Mouse (Mus musculus) brown adipose tissue, adult 24 weeks (tissue): ENCODE results near the gene Hdc. TPM values are rescaled to one million over a fixed set of nuclear protein-coding genes. Genes with fewer than 3 reads are reported as not detected.
"Not testable (repeated sequence)": the region's sequence is repeated elsewhere in the genome, so short reads cannot be mapped to it uniquely, and the experiment has no call there.

Source experiments
- H3K27ac ChIP-seq: fragments of 200-500 bp; replicated peaks from 2 replicates; pipeline ENCODE4 v1.5.1; 2012; ENCODE audit warnings: low read depth, mild to moderate bottlenecking, low read length
- H3K4me1 ChIP-seq: fragments of 200-500 bp; 2 replicates; pipeline ENCODE4 v1.6.1; 2012; ENCODE audit warnings: low read length, mixed read lengths; ENCODE audit not compliant: control insufficient read depth, insufficient read depth, insufficient read length
- H3K4me3 ChIP-seq: fragments of 200-500 bp; 2 replicates; pipeline ENCODE4 v1.5.1; 2012; ENCODE audit warnings: low read depth, mild to moderate bottlenecking, low read length, moderate library complexity; ENCODE audit not compliant: insufficient read depth
- polyA plus RNA-seq: library from polyadenylated mRNA; stranded (reverse); fragments of >200 nt; gene quantifications from 2 replicates; pipeline ENCODE4 v1.2.4, GENCODE M21; 2012; ENCODE audit not compliant: missing spikeins, insufficient read depth, insufficient read length

Hdc gene
- polyA plus RNA-seq, 1 experiment: 2.1 TPM

DNA sequence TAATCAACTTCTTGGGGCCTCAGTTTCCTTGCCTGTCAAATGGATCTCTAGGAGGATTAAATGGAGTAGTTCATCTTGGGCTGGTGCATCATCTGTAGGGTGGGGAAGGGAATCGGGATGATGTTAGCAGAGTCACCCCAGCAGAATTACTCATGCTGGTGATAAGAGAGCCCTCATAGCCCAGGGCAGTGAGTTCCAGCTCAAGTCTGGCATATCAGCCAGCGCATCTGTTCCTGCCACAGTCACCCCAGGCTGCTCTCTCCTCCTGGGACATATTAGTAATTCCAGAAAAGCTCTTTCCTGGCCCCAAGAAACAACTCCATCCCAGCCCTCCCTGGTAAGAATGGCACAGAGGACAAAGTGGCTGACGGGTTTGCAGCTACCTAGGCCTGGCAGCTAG is 3.7 kb downstream of the Hdc start:
- Histone ChIP-seq H3K4me3 (no peak overlapping the region), H3K4me1 (no peaks in the 10 kb centered on the region), H3K27ac (no peak overlapping the region)

- not testable (repeated sequence) for H3K4me3 ChIP-seq, H3K27ac ChIP-seq
- H3K4me1 ChIP-seq: peaks cover 13% of the 10 kb centered on the region
Observed at GRCm38 (mm10) chr2:126609600-126609999, 9.5 kb downstream of the Hdc start.

DNA sequence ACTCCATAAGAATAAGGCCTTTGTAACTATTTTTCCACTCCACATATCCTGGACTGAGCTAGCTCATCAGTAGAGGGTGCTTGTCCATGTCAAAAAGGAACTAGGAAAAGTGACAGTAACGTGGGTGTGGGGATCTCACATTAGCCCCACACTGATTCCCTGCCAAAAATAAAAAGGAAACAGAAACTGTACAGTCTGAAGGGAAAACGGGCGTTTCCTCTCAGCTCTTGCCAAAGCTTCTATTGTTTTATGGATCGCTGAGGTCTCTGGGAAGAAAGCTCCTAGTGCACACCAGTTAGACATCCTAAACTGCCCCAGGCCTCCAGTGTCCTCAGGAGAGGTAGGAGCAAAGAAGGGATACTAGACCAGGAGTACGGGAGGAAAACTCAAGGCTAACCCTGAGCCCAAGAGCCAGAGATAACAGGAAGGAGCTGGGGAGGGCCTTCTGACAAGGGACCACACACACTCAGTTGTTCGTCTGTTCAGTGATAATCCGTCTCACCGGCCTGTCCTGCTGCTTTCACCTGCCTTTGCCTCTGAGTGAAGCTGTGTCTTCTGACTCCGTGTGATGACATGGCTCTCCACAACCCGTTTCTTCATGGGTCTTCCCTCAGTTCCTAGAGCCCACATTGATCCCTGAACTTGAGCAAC is 11.4 kb downstream of the Hdc start:
- H3K27ac ChIP-seq: peak overlapping the region; percentile 97

DNA sequence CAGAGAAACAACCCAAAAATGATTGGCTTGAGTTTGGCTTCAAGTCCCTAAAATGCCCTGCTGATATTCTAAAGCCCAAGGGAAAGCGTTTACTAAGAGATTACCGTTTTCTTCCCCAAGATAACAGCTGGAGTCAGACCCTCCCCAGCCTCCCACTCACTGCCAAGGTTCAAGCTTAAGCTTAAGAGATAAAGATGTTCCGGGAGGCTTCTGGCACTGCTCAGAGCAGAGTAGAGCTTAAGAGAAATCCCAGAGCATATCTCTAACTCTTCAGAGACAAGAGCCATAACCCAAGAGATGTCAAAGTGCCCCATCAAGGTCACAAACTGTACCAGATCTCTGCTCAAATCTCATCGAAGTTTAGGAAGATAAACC is 12.4 kb downstream of the Hdc start:
- H3K4me1 ChIP-seq: peaks cover 13% of the 10 kb centered on the region
- H3K4me3 ChIP-seq: no peak overlapping the region
- no peak overlapping the region for H3K27ac ChIP-seq

More for the DNA sequence above, 11.4 kb downstream of the Hdc start:
- Histone ChIP-seq H3K4me3 (peak overlapping the region; percentile 53), H3K4me1 (peaks cover 13% of the 10 kb centered on the region)

DNA sequence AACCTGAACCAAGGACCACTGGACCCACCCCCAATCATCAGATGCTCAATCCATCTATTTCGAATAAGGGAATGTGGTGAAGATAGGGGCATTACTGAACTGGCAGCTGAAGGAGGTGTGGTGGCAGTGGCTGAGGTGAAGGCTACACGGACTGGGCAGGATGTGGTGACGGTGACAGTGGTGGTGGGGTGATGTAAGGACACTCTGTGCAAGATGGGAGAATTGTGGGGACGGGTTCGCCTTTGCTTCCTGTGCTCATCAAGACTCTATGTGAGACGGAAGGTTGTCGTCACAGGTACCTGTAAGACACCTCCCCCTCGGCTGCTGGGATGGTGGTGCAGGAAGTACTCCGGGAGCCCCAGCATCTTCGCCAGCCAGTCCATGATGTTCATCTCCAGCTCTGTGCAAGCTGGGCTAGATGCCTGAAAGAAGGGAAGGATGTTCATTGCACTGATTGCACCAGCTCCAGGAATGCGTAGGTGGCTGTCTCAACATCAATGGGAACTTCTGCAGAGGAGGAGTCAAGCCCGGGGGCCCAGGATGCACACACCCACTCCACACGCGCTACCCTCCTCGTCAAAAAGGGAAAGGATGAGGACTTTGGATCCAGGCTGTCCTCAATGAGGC is 12.9 kb downstream of the Hdc start:
- Histone ChIP-seq H3K27ac (no peak overlapping the region), H3K4me1 (peaks cover 13% of the 10 kb centered on the region), H3K4me3 (no peak overlapping the region)

DNA sequence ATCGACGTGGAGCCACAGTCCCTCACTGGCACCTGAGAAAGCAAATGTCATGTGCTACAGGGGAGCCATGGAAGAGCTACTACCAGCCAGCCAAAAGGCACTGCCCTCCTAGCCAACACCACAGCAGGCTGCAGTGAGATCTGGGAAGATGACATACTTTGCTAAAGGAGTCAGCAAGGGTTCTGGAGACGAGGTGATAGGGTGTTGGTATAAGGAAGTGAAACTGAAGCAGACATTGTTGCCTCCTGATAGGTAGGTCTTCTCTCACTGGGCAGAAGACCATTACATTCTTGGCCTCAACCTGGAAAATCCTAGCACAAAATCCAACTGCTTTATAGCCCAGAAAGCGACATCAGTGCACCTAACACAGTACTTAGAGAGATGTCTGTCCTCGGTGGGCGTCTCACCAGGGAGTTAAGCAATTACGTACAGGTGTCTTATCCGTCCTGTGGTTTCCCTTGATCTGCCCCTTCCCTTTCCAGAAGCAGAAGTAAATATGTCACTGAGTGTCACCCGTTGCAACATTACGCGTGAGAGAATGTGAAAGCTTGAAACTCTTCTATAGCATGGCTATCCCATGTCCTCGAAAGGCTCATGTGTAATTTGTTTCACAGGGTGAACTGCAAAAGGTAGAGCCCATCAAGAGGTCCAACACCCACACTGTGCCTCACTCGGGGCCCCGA is 17.0 kb downstream of the Hdc start:
- Histone ChIP-seq H3K4me1 (peaks cover 17% of the 10 kb centered on the region), H3K4me3 (no peak overlapping the region), H3K27ac (no peak overlapping the region)

DNA sequence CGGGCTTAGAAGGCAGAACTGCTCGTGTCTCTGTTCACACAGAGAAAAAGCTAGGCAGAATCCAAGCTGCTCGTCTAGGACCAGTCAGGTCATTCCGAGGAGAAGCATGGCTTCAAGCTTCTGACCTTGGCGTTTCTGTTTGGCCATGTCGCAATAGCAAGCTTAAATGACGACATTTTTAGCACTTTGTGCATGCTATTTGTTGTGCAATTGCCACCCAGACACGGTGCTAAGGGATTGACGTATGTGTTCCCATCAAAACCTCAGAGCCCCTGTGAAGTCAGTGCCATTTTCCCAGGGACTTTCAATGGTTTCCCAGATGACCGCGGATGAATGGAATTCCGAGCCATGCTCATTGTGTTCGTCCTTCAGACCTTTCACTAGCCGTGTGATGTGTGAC is 18.6 kb downstream of the Hdc start:
- H3K27ac ChIP-seq: peak overlapping the region; percentile 59
- H3K4me1 ChIP-seq: peaks cover 16% of the 10 kb centered on the region

GRCm38 (mm10) chr2:126599005-126599404 is 20.1 kb downstream of the Hdc start:
- no peak overlapping the region for H3K27ac ChIP-seq
- H3K4me1 ChIP-seq: peaks cover 16% of the 10 kb centered on the region
- no peak overlapping the region for H3K4me3 ChIP-seq

More for the DNA sequence above, 18.6 kb downstream of the Hdc start:
- no peak overlapping the region for H3K4me3 ChIP-seq

- Histone ChIP-seq H3K27ac (peak overlapping the region; percentile 93), H3K4me3 (no peak overlapping the region), H3K4me1 (peaks cover 16% of the 10 kb centered on the region)
Observed at GRCm38 (mm10) chr2:126598359-126598758, 20.7 kb downstream of the Hdc start.

- H3K27ac ChIP-seq: peak overlapping the region; percentile 93
- peaks cover 16% of the 10 kb centered on the region for H3K4me1 ChIP-seq
- peak overlapping the region; percentile 15; the same call in 1 of the 2 replicates for H3K4me3 ChIP-seq
Observed at GRCm38 (mm10) chr2:126597279-126598241, 21.5 kb downstream of the Hdc start.

GRCm38 (mm10) chr2:126596347-126597072 is 22.6 kb downstream of the Hdc start:
- H3K27ac ChIP-seq: peak overlapping the region; percentile 93
- no peak overlapping the region for H3K4me3 ChIP-seq
- peaks cover 16% of the 10 kb centered on the region for H3K4me1 ChIP-seq

- Histone ChIP-seq H3K27ac (peak overlapping the region; percentile 67), H3K4me1 (peaks cover 16% of the 10 kb centered on the region), H3K4me3 (peak overlapping the region; percentile 50)
Observed at GRCm38 (mm10) chr2:126593831-126594610, 25.1 kb downstream of the Hdc start.

DNA sequence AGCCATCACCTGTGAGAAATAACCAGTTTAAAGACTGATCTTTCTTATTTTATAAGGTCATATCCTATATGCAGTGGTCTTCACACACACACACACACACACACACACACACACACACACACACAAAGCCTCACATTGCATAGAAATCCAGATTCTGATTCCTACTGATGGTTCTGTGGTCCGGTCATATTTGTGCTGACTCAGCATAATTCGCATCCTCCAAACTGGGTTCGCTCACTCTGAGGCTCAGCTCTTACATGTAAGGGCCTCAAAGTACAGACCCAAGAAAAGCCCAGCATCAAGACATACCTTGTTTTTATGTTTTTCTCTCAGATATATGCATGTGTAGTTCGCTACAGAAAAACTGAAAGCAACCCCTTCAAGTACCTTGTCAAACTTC is 27.8 kb downstream of the Hdc start:
- Histone ChIP-seq H3K27ac (no peak overlapping the region), H3K4me1 (no peaks in the 10 kb centered on the region), H3K4me3 (no peak overlapping the region)

- Histone ChIP-seq H3K4me3 (no peak overlapping the region), H3K27ac (no peak overlapping the region), H3K4me1 (no peaks in the 10 kb centered on the region)
Observed at GRCm38 (mm10) chr2:126587468-126587867, 31.6 kb downstream of the Hdc start.
